Mouse (Mus musculus): Measurements from ENCODE around the gene Cx3cl1. TPM values are rescaled to one million over a fixed set of nuclear protein-coding genes. Genes with fewer than 3 reads are reported as not detected.

Cx3cl1 gene
- polyA plus RNA-seq, 1 experiment from 2014 or later = 5.2 TPM

- Histone ChIP-seq H3K4me3 (ENCODE audit: low read depth, low read length) (no peak overlapping the region), H3K4me2 (ENCODE audit: low read depth, severe bottlenecking) (no peak overlapping the region), H3K4me1 (ENCODE audit: control insufficient read depth, insufficient read depth, low read length) (no peaks in the 10 kb centered on the region), H3K36me3 (ENCODE audit: control insufficient read depth, insufficient read depth, low read length) (no peaks in the 10 kb centered on the region), H3K9me3 (ENCODE audit: control insufficient read depth, low read length) (no peaks in the 10 kb centered on the region), H3K27ac (replicated peaks; ENCODE audit: low read depth, low read length) (no peak overlapping the region), H3K27me3 (ENCODE audit: control insufficient read depth, insufficient read depth, low read length) (no peaks in the 10 kb centered on the region), H3K9ac (ENCODE audit: low read length) (no peak overlapping the region)
- peak; percentile 35 for DNase-seq (ENCODE audit: low spot score)
- no peak for ATAC-seq (ENCODE audit: insufficient number of reproducible peaks, low FRiP score, low TSS enrichment, low read depth)
- WGBS = 49% methylated on average over 14 of the region's 14 CpGs
Measured at GRCm38 (mm10) chr8:94801293-94802095, 29.7 kb downstream of the Cx3cl1 start.

- Histone ChIP-seq H3K4me3 (ENCODE audit: low read depth, low read length) (no peak overlapping the region), H3K27ac (replicated peaks; ENCODE audit: low read depth, low read length) (no peak overlapping the region), H3K9ac (ENCODE audit: low read length) (no peak overlapping the region), H3K36me3 (ENCODE audit: control insufficient read depth, insufficient read depth, low read length) (no peaks in the 10 kb centered on the region), H3K9me3 (ENCODE audit: control insufficient read depth, low read length) (no peaks in the 10 kb centered on the region), H3K27me3 (ENCODE audit: control insufficient read depth, insufficient read depth, low read length) (no peaks in the 10 kb centered on the region), H3K4me2 (ENCODE audit: low read depth, severe bottlenecking) (no peak overlapping the region), H3K4me1 (ENCODE audit: control insufficient read depth, insufficient read depth, low read length) (no peaks in the 10 kb centered on the region)
- no peak for DNase-seq (ENCODE audit: low spot score)
- no peak for ATAC-seq (ENCODE audit: insufficient number of reproducible peaks, low FRiP score, low TSS enrichment, low read depth)
- WGBS = 74% methylated on average over 4 of the region's 4 CpGs
Measured at GRCm38 (mm10) chr8:94802375-94802774, 30.6 kb downstream of the Cx3cl1 start.

GRCm38 (mm10) chr8:94803551-94803950 is 31.7 kb downstream of the Cx3cl1 start:
- Histone ChIP-seq H3K36me3 (ENCODE audit: control insufficient read depth, insufficient read depth, low read length) (no peaks in the 10 kb centered on the region), H3K9ac (ENCODE audit: low read length) (no peak overlapping the region), H3K4me1 (ENCODE audit: control insufficient read depth, insufficient read depth, low read length) (no peaks in the 10 kb centered on the region), H3K4me2 (ENCODE audit: low read depth, severe bottlenecking) (no peak overlapping the region), H3K27me3 (ENCODE audit: control insufficient read depth, insufficient read depth, low read length) (no peaks in the 10 kb centered on the region), H3K9me3 (ENCODE audit: control insufficient read depth, low read length) (no peaks in the 10 kb centered on the region), H3K4me3 (ENCODE audit: low read depth, low read length) (no peak overlapping the region), H3K27ac (replicated peaks; ENCODE audit: low read depth, low read length) (no peak overlapping the region)
- 62% methylated on average over 6 of the region's 6 CpGs for WGBS
- DNase-seq (ENCODE audit: low spot score) = no peak
- no peak for ATAC-seq (ENCODE audit: insufficient number of reproducible peaks, low FRiP score, low TSS enrichment, low read depth)

- DNase-seq (ENCODE audit: low spot score) (no peak), ATAC-seq (ENCODE audit: insufficient number of reproducible peaks, low FRiP score, low TSS enrichment, low read depth) (no peak)
- WGBS = 68% methylated on average over 10 of the region's 10 CpGs
- H3K4me1 ChIP-seq (ENCODE audit: control insufficient read depth, insufficient read depth, low read length) = no peaks in the 10 kb centered on the region
- H3K36me3 ChIP-seq (ENCODE audit: control insufficient read depth, insufficient read depth, low read length) = no peaks in the 10 kb centered on the region
- no peak overlapping the region for H3K4me3 ChIP-seq (ENCODE audit: low read depth, low read length)
- H3K27ac ChIP-seq (replicated peaks; ENCODE audit: low read depth, low read length) = no peak overlapping the region
- H3K4me2 ChIP-seq (ENCODE audit: low read depth, severe bottlenecking) = no peak overlapping the region
- H3K9me3 ChIP-seq (ENCODE audit: control insufficient read depth, low read length) = no peaks in the 10 kb centered on the region
- H3K27me3 ChIP-seq (ENCODE audit: control insufficient read depth, insufficient read depth, low read length) = no peaks in the 10 kb centered on the region
- no peak overlapping the region for H3K9ac ChIP-seq (ENCODE audit: low read length)
Measured at GRCm38 (mm10) chr8:94804546-94805340, 32.9 kb downstream of the Cx3cl1 start.

GRCm38 (mm10) chr8:94805811-94806210 is 34.0 kb downstream of the Cx3cl1 start:
- Histone ChIP-seq H3K4me2 (ENCODE audit: low read depth, severe bottlenecking) (no peak overlapping the region), H3K4me1 (ENCODE audit: control insufficient read depth, insufficient read depth, low read length) (no peaks in the 10 kb centered on the region), H3K9ac (ENCODE audit: low read length) (no peak overlapping the region), H3K36me3 (ENCODE audit: control insufficient read depth, insufficient read depth, low read length) (no peaks in the 10 kb centered on the region), H3K4me3 (ENCODE audit: low read depth, low read length) (no peak overlapping the region), H3K27ac (replicated peaks; ENCODE audit: low read depth, low read length) (no peak overlapping the region), H3K9me3 (ENCODE audit: control insufficient read depth, low read length) (no peaks in the 10 kb centered on the region), H3K27me3 (ENCODE audit: control insufficient read depth, insufficient read depth, low read length) (no peaks in the 10 kb centered on the region)
- ATAC-seq (ENCODE audit: insufficient number of reproducible peaks, low FRiP score, low TSS enrichment, low read depth) (no peak), DNase-seq (ENCODE audit: low spot score) (no peak)
- WGBS = 79% methylated on average over 4 of the region's 4 CpGs

GRCm38 (mm10) chr8:94807506-94807905 is 35.7 kb downstream of the Cx3cl1 start:
- Histone ChIP-seq H3K9me3 (ENCODE audit: control insufficient read depth, low read length) (no peaks in the 10 kb centered on the region), H3K4me3 (ENCODE audit: low read depth, low read length) (no peak overlapping the region), H3K4me1 (ENCODE audit: control insufficient read depth, insufficient read depth, low read length) (no peaks in the 10 kb centered on the region), H3K9ac (ENCODE audit: low read length) (peak overlapping the region; percentile 12; the same call in 1 of the 2 replicates), H3K27me3 (ENCODE audit: control insufficient read depth, insufficient read depth, low read length) (no peaks in the 10 kb centered on the region), H3K27ac (replicated peaks; ENCODE audit: low read depth, low read length) (no peak overlapping the region), H3K36me3 (ENCODE audit: control insufficient read depth, insufficient read depth, low read length) (no peaks in the 10 kb centered on the region), H3K4me2 (ENCODE audit: low read depth, severe bottlenecking) (no peak overlapping the region)
- 77% methylated on average over 7 of the region's 7 CpGs for WGBS
- no peak for DNase-seq (ENCODE audit: low spot score)
- ATAC-seq (ENCODE audit: insufficient number of reproducible peaks, low FRiP score, low TSS enrichment, low read depth) = no peak

- H3K4me3 ChIP-seq (ENCODE audit: low read depth, low read length) = no peak overlapping the region
- 81% methylated on average over 6 of the region's 6 CpGs for WGBS
- no peaks in the 10 kb centered on the region for H3K36me3 ChIP-seq (ENCODE audit: control insufficient read depth, insufficient read depth, low read length)
- H3K9ac ChIP-seq (ENCODE audit: low read length) = no peak overlapping the region
- H3K4me2 ChIP-seq (ENCODE audit: low read depth, severe bottlenecking) = no peak overlapping the region
- ATAC-seq (ENCODE audit: insufficient number of reproducible peaks, low FRiP score, low TSS enrichment, low read depth) = no peak
- no peak overlapping the region for H3K27ac ChIP-seq (replicated peaks; ENCODE audit: low read depth, low read length)
- H3K27me3 ChIP-seq (ENCODE audit: control insufficient read depth, insufficient read depth, low read length) = no peaks in the 10 kb centered on the region
- H3K9me3 ChIP-seq (ENCODE audit: control insufficient read depth, low read length) = no peaks in the 10 kb centered on the region
- no peak for DNase-seq (ENCODE audit: low spot score)
- H3K4me1 ChIP-seq (ENCODE audit: control insufficient read depth, insufficient read depth, low read length) = no peaks in the 10 kb centered on the region
Measured at GRCm38 (mm10) chr8:94808372-94808771, 36.6 kb downstream of the Cx3cl1 start.

- DNase-seq (ENCODE audit: low spot score) (no peak), ATAC-seq (ENCODE audit: insufficient number of reproducible peaks, low FRiP score, low TSS enrichment, low read depth) (no peak)
- H3K4me1 ChIP-seq (ENCODE audit: control insufficient read depth, insufficient read depth, low read length) = no peaks in the 10 kb centered on the region
- H3K27me3 ChIP-seq (ENCODE audit: control insufficient read depth, insufficient read depth, low read length) = no peaks in the 10 kb centered on the region
- no peak within 1 kb of the TSS for H3K9ac ChIP-seq (ENCODE audit: low read length)
- H3K36me3 ChIP-seq (ENCODE audit: control insufficient read depth, insufficient read depth, low read length) = no peaks in the 10 kb centered on the region
- WGBS = 67% methylated on average over 3 of the region's 3 CpGs
- no peaks in the 10 kb centered on the region for H3K9me3 ChIP-seq (ENCODE audit: control insufficient read depth, low read length)
- no peak within 1 kb of the TSS for H3K4me3 ChIP-seq (ENCODE audit: low read depth, low read length)
- H3K27ac ChIP-seq (replicated peaks; ENCODE audit: low read depth, low read length) = no peak within 1 kb of the TSS
- H3K4me2 ChIP-seq (ENCODE audit: low read depth, severe bottlenecking) = no peak within 1 kb of the TSS
Measured at GRCm38 (mm10) chr8:94810153-94810552, 38.3 kb downstream of the Cx3cl1 start, which contains the start of gene Ccl17. Gene Ccl17 (plus strand): TSS chr8:94810453.

All from limb, embryonic 11.5 days (tissue).